Mouse (Mus musculus) naive thymus-derived CD4-positive, alpha-beta T cell, adult 2 months (primary cell): ENCODE results near the gene H1f0.
A peak's percentile ranks its signal among the peaks of the same experiment; 100 is the strongest.

Experiments
- DNase-seq: peaks from one replicate; pipeline ENCODE4 v3.0.0-alpha.2; 2011; ENCODE audit warnings: low read depth

Gene H1f0

GRCm38 (mm10) chr15:79038853-79039252 is 10.6 kb downstream of the H1f0 start:
- DNase-seq: peak; percentile 96

GRCm38 (mm10) chr15:79040501-79041416 is 12.5 kb downstream of the H1f0 start:
- peak; percentile 54 for DNase-seq

GRCm38 (mm10) chr15:79041585-79041984 is 13.3 kb downstream of the H1f0 start, which contains the start of gene Galr3:
Gene Galr3 (plus strand): TSS chr15:79041885.
- DNase-seq: no peak

- DNase-seq: peak; percentile 47
Observed at GRCm38 (mm10) chr15:79042721-79043491, 14.7 kb downstream of the H1f0 start.

GRCm38 (mm10) chr15:79044837-79045236 is 16.6 kb downstream of the H1f0 start:
- DNase-seq: no peak

- DNase-seq: no peak
Observed at GRCm38 (mm10) chr15:79048186-79048585, 19.9 kb downstream of the H1f0 start.

- DNase-seq: no peak
Observed at GRCm38 (mm10) chr15:79050160-79050845, 22.1 kb downstream of the H1f0 start.

GRCm38 (mm10) chr15:79050964-79051363 is 22.7 kb downstream of the H1f0 start:
- no peak for DNase-seq

GRCm38 (mm10) chr15:79051461-79052360 is 23.5 kb downstream of the H1f0 start:
- DNase-seq: no peak

- no peak for DNase-seq
Observed at GRCm38 (mm10) chr15:79052366-79052765, 24.1 kb downstream of the H1f0 start.

- no peak for DNase-seq
Observed at GRCm38 (mm10) chr15:79056601-79057000, 28.4 kb downstream of the H1f0 start.

GRCm38 (mm10) chr15:79057850-79058249 is 29.6 kb downstream of the H1f0 start:
- no peak for DNase-seq

GRCm38 (mm10) chr15:79060887-79061565 is 32.8 kb downstream of the H1f0 start:
- DNase-seq: no peak

GRCm38 (mm10) chr15:79062376-79063159 is 34.3 kb downstream of the H1f0 start, which contains the start of gene Ankrd54:
Gene Ankrd54 (minus strand): TSS chr15:79062893.
- peak; percentile 99 for DNase-seq

- no peak for DNase-seq
Observed at GRCm38 (mm10) chr15:79063160-79063740, 35.0 kb downstream of the H1f0 start.

- DNase-seq: no peak
Observed at GRCm38 (mm10) chr15:79065086-79065770, 37.0 kb downstream of the H1f0 start.

GRCm38 (mm10) chr15:79066276-79066675 is 38.0 kb downstream of the H1f0 start:
- DNase-seq: no peak

GRCm38 (mm10) chr15:79067631-79068030 is 39.4 kb downstream of the H1f0 start:
- DNase-seq: no peak

GRCm38 (mm10) chr15:79068416-79068815 is 40.2 kb downstream of the H1f0 start:
- DNase-seq: no peak
